Mouse (Mus musculus) kidney, adult 2 months (tissue): ENCODE measurements around the gene Lrcol1. TPM values are rescaled to one million over a fixed set of nuclear protein-coding genes. Genes with fewer than 3 reads are reported as not detected.
A peak's percentile ranks its signal among the peaks of the same experiment; 100 is the strongest.

ENCODE experiments used
- DNase-seq: peaks from one replicate; pipeline ENCODE4 v3.0.0; 2021
- H3K27ac ChIP-seq: fragments of 200-500 bp; 2 replicates; pipeline ENCODE4 v1.5.1; 2012; ENCODE audit warnings: low read depth, low read length, control low read depth, inconsistent platforms; ENCODE audit not compliant: insufficient read depth
- H3K27me3 ChIP-seq: fragments of 200-500 bp; replicated peaks from 2 replicates; pipeline ENCODE4 v1.6.1; 2012; ENCODE audit warnings: mild to moderate bottlenecking, moderate library complexity, low read length, inconsistent platforms; ENCODE audit not compliant: control insufficient read depth, insufficient read depth
- H3K36me3 ChIP-seq: fragments of 200-500 bp; 2 replicates; pipeline ENCODE4 v1.6.1; 2012; ENCODE audit warnings: mild to moderate bottlenecking, moderate library complexity, low read length, inconsistent platforms; ENCODE audit not compliant: control insufficient read depth, insufficient read depth
- H3K4me1 ChIP-seq: fragments of 200-500 bp; 2 replicates; pipeline ENCODE4 v1.6.1; 2011; ENCODE audit warnings: low read length; ENCODE audit not compliant: control insufficient read depth, insufficient read depth
- H3K4me3 ChIP-seq: fragments of 200-500 bp; 2 replicates; pipeline ENCODE4 v1.5.1; 2011; ENCODE audit warnings: mild to moderate bottlenecking, low read depth, low read length, control low read depth; ENCODE audit not compliant: insufficient read depth
- CTCF ChIP-seq: fragments of 200-500 bp; conservative IDR thresholded peaks from 2 replicates; pipeline ENCODE4 v1.5.1; 2011; ENCODE audit warnings: low read depth, mild to moderate bottlenecking, control low read depth, low read length, moderate library complexity, mixed read lengths; ENCODE audit not compliant: insufficient read depth, insufficient read length
- POLR2A ChIP-seq: fragments of 200-500 bp; IDR thresholded peaks from one replicate; pipeline ENCODE4 v1.6.1; 2011; ENCODE audit warnings: low read depth, low read length, control low read depth
- WGBS: fragments of 180-500 bp; shearing (Covaris S2); methylation state at CpG from one replicate; pipeline ENCODE4 v1.1.7; 2018; 5-methylcytosine and 5-hydroxymethylcytosine counted together
- polyA plus RNA-seq: library from polyadenylated mRNA; depleted of rRNA; stranded (reverse); fragments of >200 nt; gene quantifications from 2 replicates; pipeline ENCODE4 v1.2.3, GENCODE M21; 2012; rRNA removed

The Lrcol1 gene
- polyA plus RNA-seq = not detected in 2 replicates

- Histone ChIP-seq H3K4me1 (no peaks in the 10 kb centered on the region), H3K27me3 (no peaks in the 10 kb centered on the region), H3K36me3 (no peaks in the 10 kb centered on the region), H3K4me3 (no peak within 1 kb of the TSS), H3K27ac (no peak within 1 kb of the TSS)
- TF ChIP-seq CTCF = no peak
- no peak for TF ChIP-seq POLR2A
- DNase-seq = no peak
- WGBS = 66% methylated on average over 4 of the region's 4 CpGs
These were observed at the start of gene Lrcol1 for GRCm38 (mm10) chr5:110344524-110344923. Gene Lrcol1 (plus strand): TSS chr5:110344730.

- no peaks in the 10 kb centered on the region for H3K36me3 ChIP-seq
- DNase-seq = no peak
- no peak overlapping the region for H3K27ac ChIP-seq
- TF ChIP-seq CTCF (no peak), POLR2A (no peak)
- H3K27me3 ChIP-seq = no peaks in the 10 kb centered on the region
- WGBS = 97% methylated on average over 1 of the region's 1 CpGs
- no peaks in the 10 kb centered on the region for H3K4me1 ChIP-seq
- H3K4me3 ChIP-seq = no peak overlapping the region
These were observed 47.9 kb upstream of the Lrcol1 start for GRCm38 (mm10) chr5:110296637-110297036.

- Histone ChIP-seq H3K4me3 (no peak overlapping the region), H3K36me3 (no peaks in the 10 kb centered on the region), H3K4me1 (no peaks in the 10 kb centered on the region), H3K27ac (no peak overlapping the region), H3K27me3 (no peaks in the 10 kb centered on the region)
- DNase-seq = no peak
- 92% methylated on average over 2 of the region's 2 CpGs for WGBS
- TF ChIP-seq CTCF = no peak
- no peak for TF ChIP-seq POLR2A
These were observed 43.9 kb upstream of the Lrcol1 start for GRCm38 (mm10) chr5:110300591-110300990.

GRCm38 (mm10) chr5:110308861-110309260 is 35.7 kb upstream of the Lrcol1 start:
- no peak overlapping the region for H3K27ac ChIP-seq
- no peaks in the 10 kb centered on the region for H3K36me3 ChIP-seq
- no peaks in the 10 kb centered on the region for H3K4me1 ChIP-seq
- no peaks in the 10 kb centered on the region for H3K27me3 ChIP-seq
- WGBS = 98% methylated on average over 7 of the region's 7 CpGs
- H3K4me3 ChIP-seq = no peak overlapping the region
- TF ChIP-seq CTCF = no peak
- no peak for TF ChIP-seq POLR2A
- DNase-seq = no peak

- H3K27me3 ChIP-seq = no peaks in the 10 kb centered on the region
- H3K4me1 ChIP-seq = no peaks in the 10 kb centered on the region
- no peak for DNase-seq
- H3K27ac ChIP-seq = no peak overlapping the region
- no peak overlapping the region for H3K4me3 ChIP-seq
- 90% methylated on average over 3 of the region's 3 CpGs for WGBS
- TF ChIP-seq POLR2A (no peak), CTCF (no peak)
- no peaks in the 10 kb centered on the region for H3K36me3 ChIP-seq
These were observed 31.4 kb upstream of the Lrcol1 start for GRCm38 (mm10) chr5:110313127-110313526.

- TF ChIP-seq CTCF (no peak), POLR2A (no peak)
- no peaks in the 10 kb centered on the region for H3K36me3 ChIP-seq
- 61% methylated on average over 3 of the region's 3 CpGs for WGBS
These were observed 14.0 kb upstream of the Lrcol1 start for GRCm38 (mm10) chr5:110330508-110330907.

GRCm38 (mm10) chr5:110338792-110339191 is 5.7 kb upstream of the Lrcol1 start:
- no peak overlapping the region for H3K4me3 ChIP-seq
- H3K4me1 ChIP-seq = no peaks in the 10 kb centered on the region
- no peaks in the 10 kb centered on the region for H3K27me3 ChIP-seq
- no peaks in the 10 kb centered on the region for H3K36me3 ChIP-seq
- H3K27ac ChIP-seq = no peak overlapping the region
- WGBS = 48% methylated on average over 2 of the region's 2 CpGs
- DNase-seq = peak; percentile 42
- no peak for TF ChIP-seq CTCF
- no peak for TF ChIP-seq POLR2A

More at GRCm38 (mm10) chr5:110330508-110330907, 14.0 kb upstream of the Lrcol1 start:
- H3K27me3 ChIP-seq = no peaks in the 10 kb centered on the region
- no peak overlapping the region for H3K27ac ChIP-seq
- H3K4me1 ChIP-seq = no peaks in the 10 kb centered on the region
- H3K4me3 ChIP-seq = no peak overlapping the region
- peak; percentile 63 for DNase-seq
